Mouse (Mus musculus) macrophage (primary cell): Measurements from ENCODE around the gene Poldip2. TPM values are rescaled to one million over a fixed set of nuclear protein-coding genes. Genes with fewer than 3 reads are reported as not detected.
A peak's percentile ranks its signal among the peaks of the same experiment; 100 is the strongest.
"Not testable (repeated sequence)": the region's sequence is repeated elsewhere in the genome, so short reads cannot be mapped to it uniquely, and the experiment has no call there.

Experiments used
- H3K27ac ChIP-seq: fragments of 350-480 bp; formaldehyde crosslinking; 2 replicates; pipeline ENCODE4 v1.9.0; 2021
- H3K36me3 ChIP-seq: fragments of 350-480 bp; formaldehyde crosslinking; 2 replicates; pipeline ENCODE4 v1.9.0; 2021; ENCODE audit errors: inconsistent target
- H3K4me3 ChIP-seq: fragments of 350-480 bp; formaldehyde crosslinking; 2 replicates; pipeline ENCODE4 v1.9.0; 2021; ENCODE audit errors: inconsistent target
- H3K79me2 ChIP-seq: fragments of 350-480 bp; formaldehyde crosslinking; 2 replicates; pipeline ENCODE4 v1.9.0; 2021; ENCODE audit errors: inconsistent target
- WGBS: methylation state at CpG from one replicate; pipeline ENCODE4 v1.1.7; 2026; ENCODE audit warnings: inconsistent platforms; ENCODE audit not compliant: missing documents; 5-methylcytosine and 5-hydroxymethylcytosine counted together
- polyA plus RNA-seq: library from polyadenylated mRNA; stranded (reverse); fragments of 250-400 nt; gene quantifications from 3 replicates; pipeline ENCODE4 v1.2.4, GENCODE M21; 2018; ENCODE audit warnings: inconsistent platforms

Gene Poldip2
- polyA plus RNA-seq, 1 experiment from 2014 or later = 31.1 TPM

DNA sequence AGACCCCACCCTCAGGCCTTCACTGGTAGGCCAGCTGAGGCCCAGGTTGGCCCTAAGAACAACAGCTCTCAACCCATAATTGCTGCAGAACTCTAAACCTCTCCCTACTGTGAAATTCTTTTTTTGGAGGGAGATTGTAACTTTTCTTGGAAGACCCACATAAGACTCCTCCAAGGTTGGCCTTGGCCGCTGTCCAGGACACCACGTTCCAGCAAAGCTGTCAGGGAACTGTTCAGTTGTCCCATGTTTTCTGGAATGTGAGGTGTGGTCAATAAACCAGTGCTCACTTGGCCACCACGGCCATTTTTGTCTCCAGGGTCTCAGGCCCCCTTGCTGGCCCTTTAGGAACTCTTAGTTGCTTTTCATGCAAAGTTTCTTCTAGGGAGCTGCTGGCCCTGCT lies 9.9 kb downstream of the Poldip2 start:
- H3K27ac ChIP-seq = no peak overlapping the region
- no peak overlapping the region for H3K4me3 ChIP-seq
- peaks cover 84% of the 10 kb centered on the region for H3K36me3 ChIP-seq
- 89% methylated on average over 3 of the region's 3 CpGs for WGBS
- H3K79me2 ChIP-seq = no peaks in the 10 kb centered on the region

DNA sequence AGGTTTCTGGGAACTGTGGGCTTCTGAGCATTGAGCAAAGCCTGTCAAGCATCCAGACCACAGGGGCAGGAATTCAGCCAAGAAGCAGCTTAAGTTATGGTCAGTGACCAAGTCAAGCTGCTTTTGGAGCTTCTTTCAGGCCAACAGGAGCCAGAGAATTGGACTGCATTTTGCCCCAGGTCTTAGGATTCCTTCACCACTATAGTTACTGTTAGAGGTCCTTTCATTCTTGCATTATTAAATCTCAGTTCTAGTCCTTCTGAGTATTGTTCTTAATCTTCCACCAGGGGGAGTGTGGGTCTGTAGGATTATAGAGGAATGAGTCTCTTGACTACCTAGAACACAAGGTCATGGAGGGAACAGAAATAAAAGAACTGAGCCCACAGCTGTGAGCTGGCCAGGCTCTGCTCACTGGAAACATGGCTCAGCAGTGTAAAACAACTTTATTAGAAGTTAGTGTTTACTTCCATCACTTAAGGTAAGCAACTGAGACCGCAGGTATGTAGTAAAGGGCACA lies 10.5 kb downstream of the Poldip2 start:
- Histone ChIP-seq H3K36me3 (peaks cover 89% of the 10 kb centered on the region), H3K27ac (no peak overlapping the region), H3K79me2 (no peaks in the 10 kb centered on the region), H3K4me3 (no peak overlapping the region)
- WGBS = 90% methylated on average over 1 of the region's 1 CpGs

GRCm38 (mm10) chr11:78523241-78523955 lies 11.4 kb downstream of the Poldip2 start:
- Histone ChIP-seq H3K4me3 (no peak overlapping the region), H3K27ac (no peak overlapping the region), H3K36me3 (peaks cover 88% of the 10 kb centered on the region), H3K79me2 (no peaks in the 10 kb centered on the region)
- 95% methylated on average over 9 of the region's 9 CpGs for WGBS

- no peak overlapping the region for H3K4me3 ChIP-seq
- H3K79me2 ChIP-seq = peaks cover 5% of the 10 kb centered on the region; the same call in 1 of the 2 replicates
- H3K27ac ChIP-seq = no peak overlapping the region
- WGBS = 63% methylated on average over 2 of the region's 2 CpGs
- H3K36me3 ChIP-seq = peaks cover 89% of the 10 kb centered on the region
Observed at GRCm38 (mm10) chr11:78524838-78525237, 12.8 kb downstream of the Poldip2 start.

DNA sequence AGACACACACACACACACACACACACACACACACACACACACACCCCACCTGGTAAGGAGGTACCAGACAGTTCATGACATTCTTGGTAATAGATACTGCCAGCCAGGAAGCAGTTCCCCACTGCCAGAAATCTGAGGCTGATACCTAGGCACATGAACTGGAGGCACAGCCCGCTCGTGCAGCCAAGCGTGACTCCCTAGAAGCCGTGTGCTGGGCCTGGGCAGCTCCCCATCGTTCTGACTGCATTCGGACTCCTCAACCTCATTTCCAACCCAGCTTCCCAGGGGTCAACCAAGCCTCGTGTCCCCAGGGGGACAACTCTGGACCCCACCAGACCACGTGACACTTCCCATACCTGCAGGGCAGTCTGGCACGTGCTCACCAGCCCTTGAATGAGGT lies 16.7 kb downstream of the Poldip2 start:
- peaks cover 64% of the 10 kb centered on the region for H3K36me3 ChIP-seq
- WGBS = 95% methylated on average over 8 of the region's 9 CpGs
- no peak overlapping the region for H3K27ac ChIP-seq
- no peak overlapping the region for H3K4me3 ChIP-seq
- H3K79me2 ChIP-seq = peaks cover 44% of the 10 kb centered on the region

GRCm38 (mm10) chr11:78530001-78530400 lies 18.0 kb downstream of the Poldip2 start:
- Histone ChIP-seq H3K27ac (no peak overlapping the region), H3K36me3 (peaks cover 52% of the 10 kb centered on the region), H3K4me3 (no peak overlapping the region), H3K79me2 (peaks cover 57% of the 10 kb centered on the region)
- WGBS = 96% methylated on average over 12 of the region's 12 CpGs

DNA sequence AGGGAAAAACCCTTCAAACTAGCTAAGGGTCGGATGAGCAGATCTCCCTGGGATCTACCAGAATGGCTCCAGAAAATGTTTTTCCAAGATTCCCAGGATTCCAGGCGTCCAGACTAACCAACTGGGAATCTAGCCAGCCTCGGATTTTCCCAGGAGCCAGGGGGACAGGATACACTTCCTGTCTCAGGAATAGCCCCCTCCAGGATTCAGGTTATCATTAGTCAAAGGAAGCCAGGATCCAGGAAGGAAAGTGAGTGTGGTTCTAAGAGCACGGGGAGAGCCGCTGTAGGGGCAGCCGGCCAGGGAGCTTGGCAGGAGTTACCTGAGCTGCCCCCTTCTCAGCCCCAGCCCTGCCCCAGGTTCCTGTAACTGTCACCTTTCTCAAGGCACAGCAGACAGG lies 19.1 kb downstream of the Poldip2 start:
- Histone ChIP-seq H3K79me2 (peaks cover 58% of the 10 kb centered on the region), H3K36me3 (peaks cover 43% of the 10 kb centered on the region), H3K27ac (no peak overlapping the region), H3K4me3 (no peak overlapping the region)
- 91% methylated on average over 5 of the region's 6 CpGs for WGBS

GRCm38 (mm10) chr11:78531515-78531914 lies 19.5 kb downstream of the Poldip2 start:
- WGBS = 81% methylated on average over 8 of the region's 10 CpGs
- Histone ChIP-seq H3K79me2 (peaks cover 61% of the 10 kb centered on the region), H3K36me3 (peaks cover 38% of the 10 kb centered on the region)
- H3K4me3 ChIP-seq, H3K27ac ChIP-seq: not testable (repeated sequence)

- peak overlapping the region; percentile 93 for H3K4me3 ChIP-seq
- 71% methylated on average over 4 of the region's 4 CpGs for WGBS
- H3K27ac ChIP-seq = peak overlapping the region; percentile 82
- H3K36me3 ChIP-seq = peaks cover 21% of the 10 kb centered on the region; the same call in 1 of the 2 replicates
- peaks cover 89% of the 10 kb centered on the region for H3K79me2 ChIP-seq
Observed at GRCm38 (mm10) chr11:78534516-78534915, 22.5 kb downstream of the Poldip2 start.

DNA sequence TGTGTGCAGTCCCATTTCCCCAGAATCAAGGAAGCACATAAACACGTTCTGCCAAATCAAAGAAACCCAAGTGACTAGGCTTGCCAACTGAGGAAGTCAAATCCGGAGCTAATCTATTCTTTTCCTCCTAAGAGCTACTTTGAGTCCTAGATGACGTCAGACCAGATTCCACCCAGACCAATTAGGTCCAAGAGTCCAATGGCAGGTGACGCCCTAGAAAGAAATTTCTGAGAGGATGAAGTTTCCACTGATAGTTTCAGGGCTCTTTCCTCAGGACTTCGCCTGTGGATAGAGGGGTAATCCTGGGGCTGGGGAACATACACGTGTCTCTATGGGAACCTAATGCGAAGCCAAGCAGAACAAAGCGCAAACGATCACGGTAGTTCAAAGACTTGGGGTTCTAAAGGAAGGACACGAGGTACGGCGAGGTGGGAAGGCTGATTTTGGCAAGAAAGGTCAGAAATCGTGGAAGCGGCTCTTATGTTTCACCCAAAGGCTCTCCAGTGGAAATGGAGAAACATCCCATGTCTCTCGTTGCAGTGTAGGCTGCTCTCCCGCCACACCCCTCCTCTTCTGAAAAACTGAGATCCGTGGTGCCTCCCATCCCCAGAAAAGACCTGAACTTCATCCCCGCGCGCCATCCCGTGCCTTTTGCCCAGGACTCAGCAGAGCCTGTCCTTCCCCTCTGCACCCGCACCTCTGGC lies 23.5 kb downstream of the Poldip2 start:
- WGBS = under 1% methylated on average over 23 of the region's 23 CpGs
- H3K79me2 ChIP-seq = peaks cover 79% of the 10 kb centered on the region
- peak overlapping the region; percentile 93 for H3K4me3 ChIP-seq
- peak overlapping the region; percentile 82 for H3K27ac ChIP-seq
- H3K36me3 ChIP-seq = peaks cover 20% of the 10 kb centered on the region

DNA sequence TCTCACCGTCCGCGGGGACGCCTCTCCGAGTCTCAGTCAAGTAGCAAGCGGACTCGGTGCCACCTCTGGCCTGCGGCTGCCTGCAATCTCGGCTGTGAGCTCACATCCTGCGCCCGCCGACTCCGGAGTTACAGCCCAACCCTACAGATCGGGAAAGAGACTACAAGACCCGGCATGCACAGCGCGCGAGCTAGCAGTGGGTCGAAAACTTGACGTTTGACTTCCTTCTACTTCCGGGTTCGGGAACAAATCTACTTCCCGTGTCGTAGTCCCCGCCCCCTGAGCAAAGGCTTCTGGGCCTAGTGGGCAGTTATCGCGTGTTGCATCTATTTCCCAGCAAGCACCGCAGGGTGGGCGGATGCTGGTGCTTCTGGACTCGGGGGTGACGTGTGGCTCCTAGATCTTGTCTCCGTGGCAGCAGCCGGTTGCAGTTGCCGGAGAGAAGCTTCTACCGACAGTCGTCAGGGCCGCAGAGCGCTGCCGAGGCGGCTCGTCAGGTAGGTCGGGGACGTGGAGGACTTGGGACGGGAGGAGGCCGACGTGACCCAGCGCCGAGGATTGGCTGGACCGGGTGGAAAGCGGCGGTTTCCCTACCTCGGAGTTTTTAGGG lies 24.2 kb downstream of the Poldip2 start, which contains the start of the genes Tnfaip1 and Ift20:
Gene Tnfaip1, minus strand, starts transcription at position 253 of the 610 bp plus-strand sequence.
Gene Ift20, plus strand, starts transcription at position 282 of the 610 bp plus-strand sequence.
- peak within 1 kb of the TSS; percentile 93 for H3K4me3 ChIP-seq
- WGBS = under 1% methylated on average over 50 of the region's 52 CpGs
- H3K27ac ChIP-seq = peak within 1 kb of the TSS; percentile 82
- H3K36me3 ChIP-seq = peaks cover 25% of the 10 kb centered on the region
- H3K79me2 ChIP-seq = peaks cover 72% of the 10 kb centered on the region

DNA sequence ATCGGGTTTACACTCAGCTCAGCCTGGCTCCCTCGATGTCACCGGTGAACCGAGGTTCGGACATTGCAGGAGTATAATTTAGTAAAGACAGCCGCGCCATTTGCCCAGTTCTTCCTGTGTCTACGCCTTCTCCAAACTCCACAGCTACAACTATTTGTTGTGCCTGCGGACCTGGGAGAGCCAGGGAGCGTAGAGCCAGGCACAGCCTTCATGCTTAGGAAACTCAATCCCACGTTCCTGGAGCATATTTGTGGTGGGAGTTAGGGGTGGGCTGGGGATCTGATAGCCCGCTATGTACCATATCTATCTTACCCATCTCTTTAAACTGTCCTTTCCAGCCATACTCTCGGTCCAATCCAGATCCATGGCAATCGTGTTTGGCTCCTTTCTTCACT lies 24.7 kb downstream of the Poldip2 start:
- peak overlapping the region; percentile 93 for H3K4me3 ChIP-seq
- H3K27ac ChIP-seq = peak overlapping the region; percentile 82
- 2% methylated on average over 14 of the region's 14 CpGs for WGBS
- peaks cover 67% of the 10 kb centered on the region for H3K79me2 ChIP-seq
- H3K36me3 ChIP-seq = peaks cover 29% of the 10 kb centered on the region

DNA sequence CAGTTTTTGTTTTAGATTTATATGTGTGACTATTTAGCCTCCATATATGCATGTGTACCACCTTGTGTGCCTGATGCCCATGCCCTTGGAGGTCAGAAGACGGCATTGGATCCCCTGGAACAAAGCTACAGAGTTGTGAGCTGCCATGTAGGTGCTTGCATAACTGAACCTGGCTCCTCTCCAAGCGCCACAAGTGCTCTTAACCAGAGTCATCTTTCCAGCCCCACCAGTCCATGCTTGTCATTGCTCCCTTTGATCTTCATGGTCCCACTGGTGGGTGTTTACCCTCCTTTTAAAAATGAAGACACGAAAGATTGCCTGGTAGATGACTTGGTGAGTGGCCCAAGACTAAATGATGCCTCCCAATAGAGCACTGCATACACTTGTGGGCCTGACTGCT lies 28.4 kb downstream of the Poldip2 start:
- no peak overlapping the region for H3K4me3 ChIP-seq
- H3K36me3 ChIP-seq = peaks cover 40% of the 10 kb centered on the region
- H3K27ac ChIP-seq = no peak overlapping the region
- WGBS = 90% methylated on average over 3 of the region's 3 CpGs
- peaks cover 63% of the 10 kb centered on the region for H3K79me2 ChIP-seq

GRCm38 (mm10) chr11:78544449-78545111 lies 32.6 kb downstream of the Poldip2 start:
- no peak overlapping the region for H3K4me3 ChIP-seq
- no peak overlapping the region for H3K27ac ChIP-seq
- peaks cover 29% of the 10 kb centered on the region for H3K36me3 ChIP-seq
- WGBS = 97% methylated on average over 6 of the region's 7 CpGs
- peaks cover 62% of the 10 kb centered on the region for H3K79me2 ChIP-seq
